In genomic region chr9:63919001-63919555, GRCm38 (mm10) we compare ENCODE assay signal across 9 mouse cellular contexts.
DNase-seq lines count a peak whose midpoint lies in the region; ATAC-seq lines count a peak whose summit lies in the region.
"Had no signal": no experiment of that assay in that cellular context is flagged by ENCODE, and none has a peak within 500 bp of the region (broad histone marks: within the 10 kb centered on the region; RNA-seq: fewer than 3 reads in every experiment).

No protein-coding gene starts in this region.

- no peaks in the 10 kb centered on the region for H3K36me3 ChIP-seq in kidney, embryonic 15.5 days
- no peaks in the 10 kb centered on the region for H3K36me3 ChIP-seq in embryonic facial prominence, embryonic 10.5 days (replicated peaks)
- H3K36me3 ChIP-seq in limb, embryonic 12.5 days: no peaks in the 10 kb centered on the region
- no peaks in the 10 kb centered on the region for H3K36me3 ChIP-seq in midbrain, embryonic 16.5 days (ENCODE audit: control insufficient read depth, insufficient read depth, low read length)

- DNase-seq in kidney, adult 18-20 months: no peak
- peak; percentile 79 for DNase-seq in Muller cell, postnatal 12 days (ENCODE audit: inconsistent ontology term)
- DNase-seq in embryonic facial prominence, embryonic 10.5 days (ENCODE audit: low spot score): no peak
- no peak for DNase-seq in natural killer cell, adult 2 months (ENCODE audit: low spot score in 2 of 2)
- DNase-seq in gastrocnemius, postnatal 36 days: no peak

- no peak overlapping the region for H3K27ac ChIP-seq in kidney, embryonic 15.5 days
- peak overlapping the region; percentile 54; the same call in 1 of the 2 replicates for H3K27ac ChIP-seq in embryonic facial prominence, embryonic 10.5 days (replicated peaks)
- H3K27ac ChIP-seq in limb, embryonic 12.5 days: 0 out of 2 replicates have a peak overlapping the region, but pooled peaks have one; percentile 12
- no peak overlapping the region for H3K27ac ChIP-seq in midbrain, embryonic 16.5 days (ENCODE audit: low read length)

- 72% methylated on average over 18 of the region's 18 CpGs for whole genome bisulfite sequencing in kidney, embryonic 15.5 days
- WGBS in embryonic facial prominence, embryonic 10.5 days: 73% methylated on average over 18 of the region's 18 CpGs
- 77% methylated on average over 18 of the region's 18 CpGs for WGBS in limb, embryonic 12.5 days
- 80% methylated on average over 18 of the region's 18 CpGs for WGBS in midbrain, embryonic 16.5 days

- H3K4me3 ChIP-seq in kidney, embryonic 15.5 days (replicated peaks): no peak overlapping the region
- no peak overlapping the region for H3K4me3 ChIP-seq in embryonic facial prominence, embryonic 10.5 days
- no peak overlapping the region for H3K4me3 ChIP-seq in limb, embryonic 12.5 days (replicated peaks)
- no peak overlapping the region for H3K4me3 ChIP-seq in midbrain, embryonic 16.5 days (ENCODE audit: low read depth, low read length)
- H3K4me3 ChIP-seq: left cerebral cortex, adult 2 months had no signal

- no peaks in the 10 kb centered on the region for H3K9me3 ChIP-seq in kidney, embryonic 15.5 days (replicated peaks)
- H3K9me3 ChIP-seq in embryonic facial prominence, embryonic 10.5 days: no peaks in the 10 kb centered on the region
- H3K9me3 ChIP-seq in limb, embryonic 12.5 days: no peaks in the 10 kb centered on the region
- no peaks in the 10 kb centered on the region for H3K9me3 ChIP-seq in midbrain, embryonic 16.5 days (replicated peaks; ENCODE audit: control insufficient read depth, low read length, poor library complexity, severe bottlenecking)

- ATAC-seq in kidney, embryonic 15.5 days (replicated peaks; ENCODE audit: low FRiP score): peak; percentile 36; the same call in 1 of the 2 replicates
- no peak for ATAC-seq in limb, embryonic 12.5 days (ENCODE audit: insufficient number of reproducible peaks, insufficient read depth, low FRiP score, low TSS enrichment, low read depth)
- no peak for ATAC-seq in midbrain, embryonic 16.5 days

- intact Hi-C loops in gastrocnemius, postnatal 36 days (cut with DNase I): loop anchor here (5.0 kb wide), 1 partner anchor 38 kb away; no protein-coding TSS in a partner anchor

- H3K4me1 ChIP-seq in kidney, embryonic 15.5 days: peaks cover 51% of the 10 kb centered on the region
- H3K4me1 ChIP-seq in embryonic facial prominence, embryonic 10.5 days: peaks cover 26% of the 10 kb centered on the region
- peaks cover 6% of the 10 kb centered on the region; the same call in 1 of the 2 replicates for H3K4me1 ChIP-seq in limb, embryonic 12.5 days (replicated peaks)
- no peaks in the 10 kb centered on the region for H3K4me1 ChIP-seq in midbrain, embryonic 16.5 days (ENCODE audit: control insufficient read depth, insufficient read depth, low read length)

- H3K27me3 ChIP-seq in kidney, embryonic 15.5 days: 0 out of 2 replicates have a peak, but pooled peaks cover 12% of the 10 kb centered on the region
- H3K27me3 ChIP-seq in embryonic facial prominence, embryonic 10.5 days (replicated peaks; ENCODE audit: low read depth, poor library complexity, severe bottlenecking): no peaks in the 10 kb centered on the region; the same call in 1 of the 2 replicates
- no peaks in the 10 kb centered on the region; the same call in 1 of the 2 replicates for H3K27me3 ChIP-seq in limb, embryonic 12.5 days
- no peaks in the 10 kb centered on the region for H3K27me3 ChIP-seq in midbrain, embryonic 16.5 days (ENCODE audit: control insufficient read depth, insufficient read depth, low read depth, low read length)

- H3K4me2 ChIP-seq in kidney, embryonic 15.5 days: no peak overlapping the region
- H3K4me2 ChIP-seq in limb, embryonic 12.5 days: no peak overlapping the region
- no peak overlapping the region for H3K4me2 ChIP-seq in midbrain, embryonic 16.5 days (ENCODE audit: low read length)

- H3K9ac ChIP-seq in kidney, embryonic 15.5 days: no peak overlapping the region
- no peak overlapping the region for H3K9ac ChIP-seq in limb, embryonic 12.5 days (replicated peaks)
- H3K9ac ChIP-seq in midbrain, embryonic 16.5 days (ENCODE audit: low read depth, low read length): no peak overlapping the region

Comparison
In these comparisons a context has a peak if more than half of its experiments do, and no peak if none do; other contexts are left out.
1. H3K27ac ChIP-seq: peak in embryonic facial prominence, embryonic 10.5 days (single experiment) and limb, embryonic 12.5 days (single experiment); none in kidney, embryonic 15.5 days (single experiment) and midbrain, embryonic 16.5 days (single experiment).